Mouse (Mus musculus): ENCODE measurements around the gene Asap2. TPM values are rescaled to one million over a fixed set of nuclear protein-coding genes. Genes with fewer than 3 reads are reported as not detected.
A peak's percentile ranks its signal among the peaks of the same experiment; 100 is the strongest.

Asap2 gene
- polyA plus RNA-seq, 1 experiment, result 13.4 TPM

DNA sequence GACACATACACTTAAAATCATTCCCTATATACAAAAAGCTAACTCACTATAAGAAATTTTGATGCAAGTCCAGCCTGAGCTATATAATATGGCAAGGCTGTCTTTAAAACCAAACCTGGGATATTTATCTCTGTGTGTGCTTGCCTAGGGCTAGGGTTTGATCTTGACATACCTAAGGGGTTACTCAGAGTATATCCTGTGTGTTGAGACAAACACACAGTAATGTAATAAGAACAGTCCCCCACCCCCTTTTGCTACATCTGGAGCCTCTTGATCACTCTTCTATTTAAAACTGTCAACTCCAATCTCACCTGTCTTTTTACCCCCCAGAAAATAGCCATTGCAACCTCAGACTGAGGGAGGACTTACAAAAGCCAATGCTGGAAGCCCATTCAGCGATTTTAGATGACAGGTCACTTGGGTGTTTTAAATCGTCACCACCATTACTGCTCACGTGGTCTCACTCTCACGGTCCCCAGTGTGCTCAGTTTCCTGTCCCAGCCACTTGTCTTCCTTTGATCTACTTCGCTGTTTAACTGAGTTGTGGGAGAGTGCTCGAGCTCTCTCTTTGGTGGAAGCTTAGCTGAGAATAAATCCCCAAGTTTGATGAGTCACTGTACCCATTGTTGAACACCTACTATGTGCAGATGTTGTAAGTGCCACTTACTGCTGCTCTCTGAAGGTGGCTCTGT is 176.8 kb downstream of the Asap2 start:
- DNase-seq (ENCODE audit: low read depth), result no peak

GRCm38 (mm10) chr12:21167741-21168140 is 177.5 kb downstream of the Asap2 start:
- DNase-seq (ENCODE audit: low read depth), result no peak

DNA sequence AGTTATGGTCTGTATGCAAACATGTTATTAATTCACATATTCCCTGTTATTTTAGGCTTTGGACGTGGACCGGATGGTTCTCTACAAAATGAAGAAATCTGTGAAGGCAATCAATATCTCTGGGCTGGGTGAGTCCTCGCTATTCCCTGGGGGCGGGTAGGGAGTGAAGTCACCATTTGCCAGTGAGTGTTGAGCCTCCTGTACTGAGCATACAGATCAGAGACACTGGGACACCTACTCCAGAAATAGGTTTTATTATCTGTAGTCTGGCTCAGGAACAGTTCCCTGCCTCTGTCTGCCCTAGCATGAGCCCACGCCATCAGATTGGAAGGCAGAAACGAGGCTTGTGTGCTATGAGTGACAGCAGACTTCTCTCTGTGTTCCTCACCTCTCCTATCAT is 177.9 kb downstream of the Asap2 start:
- no peak for DNase-seq (ENCODE audit: low read depth)

- DNase-seq (ENCODE audit: low read depth), result no peak
Measured at GRCm38 (mm10) chr12:21171776-21172490, 181.7 kb downstream of the Asap2 start.

DNA sequence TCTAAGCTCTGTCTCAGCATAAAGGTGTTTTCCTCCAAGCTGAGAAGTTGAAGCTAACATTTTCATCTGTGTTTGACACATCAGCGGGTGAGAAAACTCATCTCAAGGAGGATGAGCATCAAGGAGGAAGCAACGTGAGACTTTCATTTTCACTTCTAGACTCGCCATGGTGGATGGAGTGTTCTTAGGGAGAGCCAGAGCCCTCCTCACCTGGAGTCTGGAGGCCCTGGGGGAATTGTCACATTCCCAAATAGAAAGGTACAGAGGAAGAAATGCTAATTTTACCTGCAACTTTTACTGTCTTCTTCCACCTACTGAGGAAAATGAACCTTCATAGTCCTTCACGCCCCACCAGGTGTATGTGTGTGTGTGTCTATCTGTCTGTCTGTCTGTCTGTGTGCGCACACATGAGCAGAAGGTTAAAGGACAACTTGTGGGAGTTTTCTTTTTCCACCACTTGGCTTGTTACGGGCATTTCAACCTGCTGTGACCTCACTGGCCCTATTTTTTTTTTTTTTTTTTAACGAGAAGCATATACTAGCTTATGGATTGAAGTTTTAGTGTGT is 183.7 kb downstream of the Asap2 start:
- DNase-seq (ENCODE audit: low read depth), result no peak

DNA sequence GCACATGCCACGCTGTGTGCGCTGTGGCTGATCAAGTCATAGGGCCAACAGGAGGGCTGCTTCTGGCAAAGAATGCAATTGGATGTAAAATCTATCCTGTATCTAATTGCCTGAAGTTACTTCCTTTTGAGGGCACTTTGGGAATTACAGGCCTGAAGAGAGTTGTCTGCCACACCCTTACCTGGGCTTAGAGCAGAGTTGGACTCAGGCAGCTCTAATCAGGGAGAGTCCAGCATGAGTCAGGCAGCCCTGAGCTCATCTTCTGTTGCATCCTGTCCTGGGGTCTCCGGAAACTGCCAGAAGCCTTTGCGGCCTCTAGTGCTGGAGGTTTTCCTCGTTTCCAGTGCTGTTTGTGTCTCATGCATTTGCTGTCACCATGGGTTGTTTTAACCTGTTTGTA is 186.1 kb downstream of the Asap2 start:
- no peak for DNase-seq (ENCODE audit: low read depth)

- DNase-seq (ENCODE audit: low read depth), result no peak
Measured at GRCm38 (mm10) chr12:21177123-21177698, 187.0 kb downstream of the Asap2 start.

DNA sequence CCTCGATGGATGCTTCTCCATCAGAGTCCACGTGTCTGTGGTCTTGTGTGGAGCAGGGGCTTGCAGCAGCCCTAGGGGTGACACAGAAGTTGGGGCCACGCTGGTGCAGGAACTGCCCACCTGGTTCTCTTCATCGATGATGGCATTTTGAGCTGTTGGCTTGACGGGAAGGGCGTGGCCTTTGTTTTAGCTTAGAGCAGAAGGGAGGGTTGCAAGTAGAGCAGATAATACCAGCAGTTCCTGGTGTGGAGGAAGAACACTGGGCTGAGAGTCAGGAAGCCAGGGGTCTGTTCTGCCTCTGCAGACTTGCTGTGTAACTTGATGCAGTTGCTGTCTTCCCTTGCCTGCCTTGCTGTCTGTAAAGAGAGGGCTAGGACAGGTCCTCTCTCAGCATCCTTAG is 189.8 kb downstream of the Asap2 start:
- DNase-seq (ENCODE audit: low read depth), result no peak

DNA sequence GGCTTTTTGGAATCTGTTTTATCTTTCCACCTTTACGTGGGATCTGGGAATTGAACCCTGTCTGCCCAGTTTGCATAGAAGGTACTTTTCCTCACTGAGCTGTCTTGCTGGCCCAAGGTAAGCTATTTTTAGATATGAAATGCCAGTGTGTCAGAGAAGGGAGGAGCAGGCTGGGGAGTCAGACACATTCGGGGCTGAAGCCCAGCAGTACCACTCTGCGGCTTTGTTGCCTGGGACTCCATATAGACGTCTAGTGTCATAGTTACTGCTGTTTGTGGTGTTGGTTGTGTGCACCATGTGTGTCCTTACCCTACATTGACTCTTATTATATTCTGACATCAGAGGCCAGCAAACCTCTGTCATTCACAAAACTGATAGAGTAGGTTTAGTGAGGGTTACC is 192.5 kb downstream of the Asap2 start:
- no peak for DNase-seq (ENCODE audit: low read depth)

DNA sequence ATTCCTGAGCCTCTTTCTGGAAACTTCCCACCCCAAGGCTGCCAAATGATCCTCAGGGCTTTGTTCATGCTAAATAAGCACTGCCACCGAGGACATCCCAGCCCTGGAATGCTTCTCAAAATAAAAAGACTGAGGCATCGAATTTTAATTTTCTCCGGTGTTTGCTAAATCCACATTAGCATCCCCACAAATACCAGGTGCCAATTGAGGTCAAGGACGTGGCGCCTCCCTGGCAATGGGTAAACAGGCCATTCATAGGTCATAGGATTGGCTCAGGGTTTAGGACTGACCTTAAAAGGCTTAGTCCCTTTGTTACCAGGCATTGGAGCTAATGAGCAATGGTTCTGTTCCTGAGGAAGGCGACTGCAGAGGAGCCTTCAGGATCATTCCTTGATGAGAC is 193.1 kb downstream of the Asap2 start:
- no peak for DNase-seq (ENCODE audit: low read depth)

GRCm38 (mm10) chr12:21186145-21186544 is 195.9 kb downstream of the Asap2 start:
- DNase-seq (ENCODE audit: low read depth), result no peak

GRCm38 (mm10) chr12:21188880-21189279 is 198.6 kb downstream of the Asap2 start:
- DNase-seq (ENCODE audit: low read depth), result no peak

- DNase-seq (ENCODE audit: low read depth), result no peak
Measured at GRCm38 (mm10) chr12:21191546-21191945, 201.3 kb downstream of the Asap2 start.

DNA sequence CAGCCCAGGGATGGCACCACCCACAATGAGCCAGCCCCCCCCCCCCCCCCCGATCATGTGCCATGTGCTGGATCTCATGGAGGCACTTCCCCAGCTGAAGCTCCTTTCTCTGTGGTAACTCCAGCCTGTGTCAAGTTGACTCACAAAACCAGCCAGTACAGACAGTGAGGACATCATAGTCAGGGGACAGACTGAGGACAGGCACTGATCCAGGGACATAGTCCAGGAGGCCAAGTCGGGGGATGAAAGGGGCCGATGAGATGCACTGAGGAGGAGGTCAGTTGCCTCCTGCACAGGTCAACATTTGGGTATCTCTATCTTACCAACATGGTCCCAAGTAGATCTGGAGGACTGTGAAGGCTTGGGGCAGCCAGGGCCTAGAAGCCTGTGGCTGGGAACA is 205.2 kb downstream of the Asap2 start:
- no peak for DNase-seq (ENCODE audit: low read depth)

GRCm38 (mm10) chr12:21196420-21196819 is 206.2 kb downstream of the Asap2 start:
- DNase-seq (ENCODE audit: low read depth), result peak; percentile 83

DNA sequence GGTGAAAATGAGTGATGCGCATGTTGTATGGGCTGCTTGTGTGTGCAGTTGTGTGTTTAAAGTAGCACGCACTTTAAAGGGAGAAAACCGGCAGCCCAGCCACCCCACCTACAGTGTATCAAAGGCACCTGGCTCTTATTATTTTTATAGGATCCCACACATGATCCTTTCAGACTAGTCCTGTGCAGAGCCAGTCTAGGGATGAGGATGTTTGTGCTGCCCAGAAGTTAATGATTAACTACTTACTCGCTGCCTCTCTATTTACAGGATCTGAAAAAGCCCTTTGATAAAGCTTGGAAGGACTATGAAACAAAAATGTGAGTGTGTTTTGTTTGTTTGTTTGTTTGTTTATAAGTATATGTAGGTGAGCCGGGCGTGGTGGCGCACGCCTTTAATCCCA is 210.4 kb downstream of the Asap2 start:
- DNase-seq (ENCODE audit: low read depth), result no peak

- DNase-seq (ENCODE audit: low read depth), result no peak
Measured at GRCm38 (mm10) chr12:21201485-21202269, 211.4 kb downstream of the Asap2 start.

- DNase-seq (ENCODE audit: low read depth), result no peak
Measured at GRCm38 (mm10) chr12:21204701-21205312, 214.5 kb downstream of the Asap2 start.

DNA sequence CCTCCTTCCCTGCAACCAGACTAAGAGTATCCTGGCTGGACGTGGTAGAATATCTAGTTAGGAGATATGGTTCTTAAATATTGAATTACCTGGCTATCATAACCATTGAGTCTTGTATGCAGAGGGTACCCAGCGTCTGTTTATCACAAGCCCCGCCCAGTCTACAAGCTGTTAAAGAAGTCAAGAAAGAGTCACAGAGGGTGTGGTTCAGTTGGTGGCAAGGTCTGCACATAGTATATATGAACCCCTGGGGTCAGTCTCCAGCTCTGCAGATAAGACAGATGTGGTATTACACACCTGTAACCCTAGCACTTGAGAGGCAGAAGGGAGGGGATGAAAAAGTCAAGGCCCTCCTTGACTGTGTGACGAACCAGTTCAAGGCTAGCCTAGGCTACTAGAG is 215.5 kb downstream of the Asap2 start:
- DNase-seq (ENCODE audit: low read depth), result no peak

DNA sequence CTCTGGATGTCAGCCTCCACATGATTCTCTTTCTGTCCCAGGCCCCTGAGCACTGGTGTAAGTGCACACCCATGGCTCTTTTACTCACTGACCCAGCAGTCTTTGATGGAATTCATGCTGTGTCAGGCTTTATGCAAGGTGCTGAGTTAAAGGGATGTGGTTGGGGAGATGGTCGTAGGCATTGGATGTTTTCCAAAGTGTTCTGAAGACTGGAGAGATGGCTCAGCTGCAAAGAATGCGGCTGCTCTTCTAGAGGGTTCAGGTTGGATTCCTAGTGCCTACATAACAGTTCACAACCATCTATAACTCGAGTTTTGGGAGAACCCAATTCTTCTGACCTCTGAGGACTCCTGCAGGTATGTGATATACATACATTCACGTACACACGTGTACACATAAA is 217.2 kb downstream of the Asap2 start:
- DNase-seq (ENCODE audit: low read depth), result no peak

DNA sequence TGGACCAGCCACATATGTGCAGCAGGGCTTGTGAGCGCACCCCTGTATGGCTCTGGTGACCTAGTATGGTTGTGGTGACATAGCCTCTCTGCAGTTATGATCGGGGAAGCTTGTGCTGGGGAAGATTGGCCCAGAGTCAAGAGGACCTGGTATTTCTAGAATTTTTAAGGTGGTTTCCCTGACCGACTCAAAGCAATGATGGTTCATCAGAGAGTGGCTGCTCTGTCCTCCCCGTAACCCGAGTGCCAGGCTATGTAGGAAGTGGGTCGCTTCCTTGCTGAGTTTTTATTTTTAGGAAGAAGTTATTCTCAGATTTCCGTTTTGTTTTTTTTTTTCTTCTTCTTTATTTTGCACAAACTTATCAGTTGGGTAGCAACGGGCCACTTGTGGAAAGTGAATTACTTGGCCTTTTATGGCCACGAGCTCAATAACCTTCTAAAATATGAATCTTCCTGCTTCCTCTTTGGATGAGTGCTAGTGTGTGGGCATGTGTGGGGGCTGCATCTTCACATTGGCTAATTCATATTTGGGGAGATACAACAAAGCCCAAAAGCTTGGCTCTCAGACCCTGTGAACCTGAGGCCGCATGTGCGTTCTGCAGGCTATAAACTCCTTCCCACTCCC is 218.0 kb downstream of the Asap2 start:
- DNase-seq (ENCODE audit: low read depth), result no peak
